Mouse (Mus musculus): ENCODE data around the gene Srpk2. TPM values are rescaled to one million over a fixed set of nuclear protein-coding genes. Genes with fewer than 3 reads are reported as not detected.
A peak's percentile ranks its signal among the peaks of the same experiment; 100 is the strongest.

The Srpk2 gene
- polyA plus RNA-seq, 1 experiment from 2014 or later = 98.4 TPM

- H3K27ac ChIP-seq (ENCODE audit: low read depth, low read length) = peak overlapping the region; percentile 72
- H3K9ac ChIP-seq (ENCODE audit: low read length) = peak overlapping the region; percentile 84
- no peaks in the 10 kb centered on the region for H3K4me1 ChIP-seq (ENCODE audit: control insufficient read depth, insufficient read depth, low read length)
- H3K9me3 ChIP-seq (replicated peaks; ENCODE audit: control insufficient read depth, low read length) = no peaks in the 10 kb centered on the region
- no peak for DNase-seq (ENCODE audit: low spot score)
- no peaks in the 10 kb centered on the region for H3K36me3 ChIP-seq (ENCODE audit: control insufficient read depth, insufficient read depth, low read length)
- ATAC-seq = peak; percentile 62
- peak overlapping the region; percentile 96 for H3K4me3 ChIP-seq (ENCODE audit: low read depth, low read length)
- no peaks in the 10 kb centered on the region for H3K27me3 ChIP-seq (replicated peaks; ENCODE audit: control insufficient read depth, insufficient read depth, low read length)
- WGBS = 9% methylated on average over 37 of the region's 41 CpGs
- H3K4me2 ChIP-seq (ENCODE audit: low read length) = peak overlapping the region; percentile 89
Measured at GRCm38 (mm10) chr5:23676156-23677071, 8.0 kb downstream of the Srpk2 start.

- ATAC-seq = peak; percentile 92
- H3K27me3 ChIP-seq (replicated peaks; ENCODE audit: control insufficient read depth, insufficient read depth, low read length) = no peaks in the 10 kb centered on the region
Measured at GRCm38 (mm10) chr5:23675499-23676155, 8.8 kb downstream of the Srpk2 start.

GRCm38 (mm10) chr5:23674829-23675498 is 9.5 kb downstream of the Srpk2 start:
- DNase-seq (ENCODE audit: low spot score) = peak; percentile 79

More at GRCm38 (mm10) chr5:23675499-23676155, 8.8 kb downstream of the Srpk2 start:
- H3K4me3 ChIP-seq (ENCODE audit: low read depth, low read length) = peak overlapping the region; percentile 96
- no peaks in the 10 kb centered on the region for H3K36me3 ChIP-seq (ENCODE audit: control insufficient read depth, insufficient read depth, low read length)
- H3K9ac ChIP-seq (ENCODE audit: low read length) = peak overlapping the region; percentile 84
- H3K9me3 ChIP-seq (replicated peaks; ENCODE audit: control insufficient read depth, low read length) = no peaks in the 10 kb centered on the region
- peak overlapping the region; percentile 89 for H3K4me2 ChIP-seq (ENCODE audit: low read length)
- 0% methylated on average over 51 of the region's 95 CpGs for WGBS
- peak overlapping the region; percentile 72 for H3K27ac ChIP-seq (ENCODE audit: low read depth, low read length)
- peak; percentile 86 for DNase-seq (ENCODE audit: low spot score)
- H3K4me1 ChIP-seq (ENCODE audit: control insufficient read depth, insufficient read depth, low read length) = no peaks in the 10 kb centered on the region

GRCm38 (mm10) chr5:23672136-23672535 is 12.3 kb downstream of the Srpk2 start:
- ATAC-seq (no peak), DNase-seq (ENCODE audit: low spot score) (peak; percentile 31)
- H3K36me3 ChIP-seq (ENCODE audit: control insufficient read depth, insufficient read depth, low read length) = no peaks in the 10 kb centered on the region
- H3K4me2 ChIP-seq (ENCODE audit: low read length) = no peak overlapping the region
- H3K4me1 ChIP-seq (ENCODE audit: control insufficient read depth, insufficient read depth, low read length) = no peaks in the 10 kb centered on the region
- no peak overlapping the region for H3K9ac ChIP-seq (ENCODE audit: low read length)
- no peak overlapping the region for H3K4me3 ChIP-seq (ENCODE audit: low read depth, low read length)
- WGBS = 35% methylated on average over 7 of the region's 7 CpGs
- H3K27ac ChIP-seq (ENCODE audit: low read depth, low read length) = no peak overlapping the region
- no peaks in the 10 kb centered on the region for H3K9me3 ChIP-seq (replicated peaks; ENCODE audit: control insufficient read depth, low read length)
- no peaks in the 10 kb centered on the region for H3K27me3 ChIP-seq (replicated peaks; ENCODE audit: control insufficient read depth, insufficient read depth, low read length)

More at GRCm38 (mm10) chr5:23674829-23675498, 9.5 kb downstream of the Srpk2 start:
- Histone ChIP-seq H3K9me3 (replicated peaks; ENCODE audit: control insufficient read depth, low read length) (no peaks in the 10 kb centered on the region), H3K36me3 (ENCODE audit: control insufficient read depth, insufficient read depth, low read length) (no peaks in the 10 kb centered on the region), H3K4me3 (ENCODE audit: low read depth, low read length) (peak overlapping the region; percentile 96), H3K4me1 (ENCODE audit: control insufficient read depth, insufficient read depth, low read length) (no peaks in the 10 kb centered on the region), H3K27me3 (replicated peaks; ENCODE audit: control insufficient read depth, insufficient read depth, low read length) (no peaks in the 10 kb centered on the region), H3K27ac (ENCODE audit: low read depth, low read length) (peak overlapping the region; percentile 72; the same call in 1 of the 2 replicates), H3K9ac (ENCODE audit: low read length) (peak overlapping the region; percentile 84), H3K4me2 (ENCODE audit: low read length) (peak overlapping the region; percentile 89)
- peak; percentile 72 for ATAC-seq
- under 1% methylated on average over 61 of the region's 61 CpGs for WGBS

- Histone ChIP-seq H3K4me1 (ENCODE audit: control insufficient read depth, insufficient read depth, low read length) (no peaks in the 10 kb centered on the region), H3K9ac (ENCODE audit: low read length) (no peak overlapping the region), H3K4me3 (ENCODE audit: low read depth, low read length) (no peak overlapping the region), H3K4me2 (ENCODE audit: low read length) (no peak overlapping the region), H3K27me3 (replicated peaks; ENCODE audit: control insufficient read depth, insufficient read depth, low read length) (no peaks in the 10 kb centered on the region), H3K9me3 (replicated peaks; ENCODE audit: control insufficient read depth, low read length) (no peaks in the 10 kb centered on the region), H3K36me3 (ENCODE audit: control insufficient read depth, insufficient read depth, low read length) (no peaks in the 10 kb centered on the region), H3K27ac (ENCODE audit: low read depth, low read length) (no peak overlapping the region)
- no peak for ATAC-seq
- WGBS = 90% methylated on average over 4 of the region's 4 CpGs
- DNase-seq (ENCODE audit: low spot score) = no peak
Measured at GRCm38 (mm10) chr5:23670880-23671279, 13.5 kb downstream of the Srpk2 start.

GRCm38 (mm10) chr5:23665906-23666305 is 18.5 kb downstream of the Srpk2 start:
- ATAC-seq (no peak), DNase-seq (ENCODE audit: low spot score) (no peak)
- no peak overlapping the region for H3K9ac ChIP-seq (ENCODE audit: low read length)
- no peak overlapping the region for H3K27ac ChIP-seq (ENCODE audit: low read depth, low read length)
- H3K4me3 ChIP-seq (ENCODE audit: low read depth, low read length) = no peak overlapping the region
- no peaks in the 10 kb centered on the region for H3K36me3 ChIP-seq (ENCODE audit: control insufficient read depth, insufficient read depth, low read length)
- no peaks in the 10 kb centered on the region for H3K27me3 ChIP-seq (replicated peaks; ENCODE audit: control insufficient read depth, insufficient read depth, low read length)
- no peaks in the 10 kb centered on the region for H3K4me1 ChIP-seq (ENCODE audit: control insufficient read depth, insufficient read depth, low read length)
- no peaks in the 10 kb centered on the region for H3K9me3 ChIP-seq (replicated peaks; ENCODE audit: control insufficient read depth, low read length)
- no peak overlapping the region for H3K4me2 ChIP-seq (ENCODE audit: low read length)

GRCm38 (mm10) chr5:23661191-23661590 is 23.2 kb downstream of the Srpk2 start:
- DNase-seq (ENCODE audit: low spot score) (no peak), ATAC-seq (no peak)
- no peak overlapping the region for H3K4me3 ChIP-seq (ENCODE audit: low read depth, low read length)
- no peak overlapping the region for H3K27ac ChIP-seq (ENCODE audit: low read depth, low read length)
- no peaks in the 10 kb centered on the region for H3K27me3 ChIP-seq (replicated peaks; ENCODE audit: control insufficient read depth, insufficient read depth, low read length)
- H3K4me1 ChIP-seq (ENCODE audit: control insufficient read depth, insufficient read depth, low read length) = no peaks in the 10 kb centered on the region
- H3K9me3 ChIP-seq (replicated peaks; ENCODE audit: control insufficient read depth, low read length) = no peaks in the 10 kb centered on the region
- H3K9ac ChIP-seq (ENCODE audit: low read length) = no peak overlapping the region
- H3K4me2 ChIP-seq (ENCODE audit: low read length) = no peak overlapping the region
- no peaks in the 10 kb centered on the region for H3K36me3 ChIP-seq (ENCODE audit: control insufficient read depth, insufficient read depth, low read length)
- WGBS = 93% methylated on average over 2 of the region's 2 CpGs

- Histone ChIP-seq H3K36me3 (ENCODE audit: control insufficient read depth, insufficient read depth, low read length) (no peaks in the 10 kb centered on the region), H3K9me3 (replicated peaks; ENCODE audit: control insufficient read depth, low read length) (no peaks in the 10 kb centered on the region), H3K27me3 (replicated peaks; ENCODE audit: control insufficient read depth, insufficient read depth, low read length) (no peaks in the 10 kb centered on the region), H3K4me3 (ENCODE audit: low read depth, low read length) (no peak overlapping the region), H3K9ac (ENCODE audit: low read length) (no peak overlapping the region), H3K4me2 (ENCODE audit: low read length) (no peak overlapping the region), H3K4me1 (ENCODE audit: control insufficient read depth, insufficient read depth, low read length) (no peaks in the 10 kb centered on the region), H3K27ac (ENCODE audit: low read depth, low read length) (no peak overlapping the region)
- no peak for ATAC-seq
- 69% methylated on average over 5 of the region's 5 CpGs for WGBS
- no peak for DNase-seq (ENCODE audit: low spot score)
Measured at GRCm38 (mm10) chr5:23658017-23658416, 26.4 kb downstream of the Srpk2 start.
